Mouse (Mus musculus) intestine, postnatal 0 days (tissue): ENCODE data around the gene Gabbr1. TPM values are rescaled to one million over a fixed set of nuclear protein-coding genes. Genes with fewer than 3 reads are reported as not detected.

Source experiments
- ATAC-seq: fragments of 200-750 bp; cut with Nextera tagmentation; 2 replicates; pipeline ENCODE4 v1.8.0; 2017; ENCODE audit warnings: mild to moderate bottlenecking, moderate TSS enrichment, moderate library complexity
- H3K27ac ChIP-seq: fragments of 300-500 bp; sonication (generic); 2 replicates; pipeline ENCODE4 v1.5.1; 2014; ENCODE audit warnings: mild to moderate bottlenecking, low read depth, low read length, moderate library complexity
- H3K27me3 ChIP-seq: fragments of 300-500 bp; sonication (generic); replicated peaks from 2 replicates; pipeline ENCODE4 v1.6.1; 2014; ENCODE audit warnings: low read length, mixed read lengths; ENCODE audit not compliant: control insufficient read depth, insufficient read depth
- H3K36me3 ChIP-seq: fragments of 300-500 bp; sonication (generic); 2 replicates; pipeline ENCODE4 v1.6.1; 2014; ENCODE audit warnings: mild to moderate bottlenecking, moderate library complexity; ENCODE audit not compliant: control insufficient read depth, insufficient read depth
- H3K4me1 ChIP-seq: fragments of 300-500 bp; sonication (generic); replicated peaks from 2 replicates; pipeline ENCODE4 v1.6.1; 2014; ENCODE audit warnings: antibody characterized with exemption, low read length, mixed read lengths; ENCODE audit not compliant: control insufficient read depth, insufficient read depth
- H3K4me2 ChIP-seq: fragments of 300-500 bp; sonication (generic); replicated peaks from 2 replicates; pipeline ENCODE4 v1.6.1; 2014; ENCODE audit warnings: low read depth, mild to moderate bottlenecking, moderate library complexity
- H3K4me3 ChIP-seq: fragments of 300-500 bp; sonication (generic); 2 replicates; pipeline ENCODE4 v1.5.1; 2014; ENCODE audit warnings: low read depth, low read length
- H3K9ac ChIP-seq: fragments of 300-500 bp; sonication (generic); 2 replicates; pipeline ENCODE4 v1.6.1; 2014; ENCODE audit warnings: mild to moderate bottlenecking, low read depth, low read length
- H3K9me3 ChIP-seq: fragments of 300-500 bp; sonication (generic); 2 replicates; pipeline ENCODE4 v1.6.1; 2016; ENCODE audit warnings: mixed run types; ENCODE audit not compliant: control insufficient read depth
- CTCF ChIP-seq: sonication (generic); IDR thresholded peaks from 2 replicates; pipeline ENCODE4 v1.5.1; 2016; ENCODE audit warnings: low read depth, mild to moderate bottlenecking, control low read depth, antibody characterized with exemption, moderate library complexity
- WGBS: fragments of 180-500 bp; shearing (Covaris S2); extraction: QIAGEN DNeasy Blood & Tissue Kit; methylation state at CpG from one replicate; pipeline ENCODE4 v1.1.7; 2014; 5-methylcytosine and 5-hydroxymethylcytosine counted together
- polyA plus RNA-seq: library from polyadenylated mRNA; unstranded; fragments of >200 nt; fragmentation: Nextera tagmentation; extraction: Ambion mirVana; gene quantifications from 2 replicates; pipeline ENCODE4 v1.2.1, GENCODE M21; 2015

Gene Gabbr1
- polyA plus RNA-seq, 1 experiment from 2014 or later: 4.1 TPM

- Histone ChIP-seq H3K4me3 (no peak overlapping the region), H3K4me1 (no peaks in the 10 kb centered on the region), H3K27me3 (no peaks in the 10 kb centered on the region), H3K9me3 (no peaks in the 10 kb centered on the region), H3K36me3 (no peaks in the 10 kb centered on the region), H3K4me2 (no peak overlapping the region), H3K27ac (no peak overlapping the region), H3K9ac (no peak overlapping the region)
- 75% methylated on average over 2 of the region's 2 CpGs for WGBS
- TF ChIP-seq CTCF: no peak
- no peak for ATAC-seq
Observed at GRCm38 (mm10) chr17:37039127-37039894, 6.5 kb upstream of the Gabbr1 start.

- Histone ChIP-seq H3K4me1 (0 out of 2 replicates have a peak, but pooled peaks cover 4% of the 10 kb centered on the region), H3K27me3 (peaks cover 9% of the 10 kb centered on the region; the same call in 1 of the 2 replicates), H3K4me3 (no peak overlapping the region), H3K4me2 (peak overlapping the region; percentile 97; the same call in 1 of the 2 replicates), H3K27ac (no peak overlapping the region), H3K9ac (no peak overlapping the region), H3K36me3 (no peaks in the 10 kb centered on the region), H3K9me3 (no peaks in the 10 kb centered on the region)
- TF ChIP-seq CTCF: no peak
- no peak for ATAC-seq
- 48% methylated on average over 7 of the region's 7 CpGs for WGBS
Observed at GRCm38 (mm10) chr17:37044651-37045244, 1.0 kb upstream of the Gabbr1 start.

- WGBS: under 1% methylated on average over 23 of the region's 58 CpGs
- ATAC-seq: peak; percentile 36
Observed at GRCm38 (mm10) chr17:37046312-37047112, 746 bp downstream of the Gabbr1 start.

GRCm38 (mm10) chr17:37047332-37047976, 1.7 kb downstream of the Gabbr1 start:
- Histone ChIP-seq H3K36me3 (no peaks in the 10 kb centered on the region), H3K9me3 (no peaks in the 10 kb centered on the region), H3K4me2 (peak overlapping the region; percentile 97), H3K4me3 (no peak overlapping the region), H3K27me3 (peaks cover 9% of the 10 kb centered on the region; the same call in 1 of the 2 replicates), H3K4me1 (peaks cover 7% of the 10 kb centered on the region; the same call in 1 of the 2 replicates), H3K27ac (no peak overlapping the region), H3K9ac (no peak overlapping the region)
- WGBS: 37% methylated on average over 19 of the region's 19 CpGs
- no peak for TF ChIP-seq CTCF
- no peak for ATAC-seq

More at GRCm38 (mm10) chr17:37046312-37047112, 746 bp downstream of the Gabbr1 start:
- H3K4me2 ChIP-seq: peak overlapping the region; percentile 97
- peak overlapping the region; percentile 68 for H3K4me3 ChIP-seq
- peak; percentile 49; the same call in 1 of the 2 replicates for TF ChIP-seq CTCF
- peak overlapping the region; percentile 77 for H3K9ac ChIP-seq
- H3K27ac ChIP-seq: no peak overlapping the region
- H3K9me3 ChIP-seq: no peaks in the 10 kb centered on the region
- no peaks in the 10 kb centered on the region for H3K36me3 ChIP-seq
- H3K27me3 ChIP-seq: peaks cover 9% of the 10 kb centered on the region; the same call in 1 of the 2 replicates
- peaks cover 7% of the 10 kb centered on the region; the same call in 1 of the 2 replicates for H3K4me1 ChIP-seq

GRCm38 (mm10) chr17:37047981-37048380, 2.2 kb downstream of the Gabbr1 start:
- peaks cover 7% of the 10 kb centered on the region; the same call in 1 of the 2 replicates for H3K4me1 ChIP-seq
- ATAC-seq: no peak
- no peak overlapping the region for H3K4me2 ChIP-seq
- TF ChIP-seq CTCF: peak; percentile 67
- no peak overlapping the region for H3K9ac ChIP-seq
- 35% methylated on average over 3 of the region's 3 CpGs for WGBS
- peaks cover 9% of the 10 kb centered on the region; the same call in 1 of the 2 replicates for H3K27me3 ChIP-seq
- no peak overlapping the region for H3K27ac ChIP-seq
- no peak overlapping the region for H3K4me3 ChIP-seq
- no peaks in the 10 kb centered on the region for H3K9me3 ChIP-seq
- H3K36me3 ChIP-seq: no peaks in the 10 kb centered on the region
